Mouse (Mus musculus): ENCODE measurements around the gene Klc3.

Klc3 gene

DNA sequence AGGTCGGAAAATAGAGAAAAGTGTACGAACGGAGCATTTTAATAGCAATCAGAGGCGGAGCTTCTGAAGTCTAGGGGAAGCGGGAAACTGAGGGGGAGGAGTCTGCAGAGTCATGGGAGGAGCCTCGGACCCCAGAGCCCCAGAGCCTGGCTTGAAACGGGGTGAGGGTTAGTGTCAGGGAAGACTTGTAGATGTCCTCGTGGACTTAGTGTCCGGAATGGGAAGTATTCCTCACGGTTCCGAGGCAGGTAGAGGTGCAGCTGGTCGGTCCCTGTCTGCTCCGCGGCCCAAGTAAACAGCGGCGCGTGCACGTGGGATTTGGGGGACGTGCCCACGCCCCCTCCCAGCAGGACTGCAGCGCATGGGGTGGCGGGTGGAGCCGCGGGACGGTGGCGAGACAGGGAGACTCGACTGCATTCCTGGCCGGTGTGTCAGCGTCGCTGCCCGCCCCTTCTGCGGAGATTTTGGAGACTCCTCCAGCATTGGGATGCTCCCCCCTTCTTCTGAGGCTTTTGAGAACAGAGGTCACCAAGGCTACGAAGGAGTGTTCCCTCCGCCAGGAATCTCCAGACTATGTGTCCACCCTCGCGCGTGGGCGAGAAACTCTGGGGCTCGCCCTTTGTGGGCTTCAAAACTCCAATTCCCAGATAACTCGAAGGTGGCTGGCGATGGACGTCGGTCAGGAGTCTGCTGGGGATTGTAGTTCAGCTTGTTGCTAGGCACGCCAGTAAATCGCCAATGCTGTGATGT is 43.8 kb downstream of the Klc3 start:
- peak; percentile 69 to 78 for DNase-seq (ENCODE audit: low spot score in 2 of 2)

DNA sequence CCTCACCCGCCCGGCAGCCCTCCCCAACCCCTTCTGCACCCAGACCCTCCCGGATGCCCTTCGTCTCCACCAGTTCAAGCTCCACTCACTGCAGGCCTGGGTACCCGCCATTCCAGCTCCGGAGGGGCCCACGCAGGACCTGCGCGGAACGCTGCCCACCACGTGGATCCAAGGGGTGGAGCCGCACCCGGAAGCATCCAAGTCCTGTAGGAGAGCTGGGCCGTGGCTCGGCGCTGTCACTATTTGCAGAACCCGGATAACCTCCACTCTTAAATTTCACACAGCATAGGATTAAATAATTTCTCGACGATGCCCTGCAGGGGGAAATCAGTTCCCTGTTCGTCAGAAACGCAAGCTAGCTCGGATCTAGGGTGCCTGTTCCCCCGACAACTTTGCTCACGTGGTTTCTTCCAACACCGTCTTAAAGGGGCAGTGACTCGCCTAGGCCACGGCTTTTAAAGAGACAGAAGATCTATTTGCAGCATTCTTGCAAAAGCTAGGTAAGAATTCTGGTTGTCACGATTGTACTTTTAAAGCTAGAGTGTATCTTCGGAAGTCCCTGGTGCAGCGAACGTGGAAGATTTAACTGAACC is 44.5 kb downstream of the Klc3 start, which contains the start of the genes Cd3eap and Ppp1r13l:
Cd3eap (minus strand) TSS at position 185 of the 593 bp plus-strand sequence.
Ppp1r13l (plus strand) TSS at position 451 of the 593 bp plus-strand sequence.
- DNase-seq (ENCODE audit: low spot score in 2 of 2), result peak; percentile 91 to 92

DNA sequence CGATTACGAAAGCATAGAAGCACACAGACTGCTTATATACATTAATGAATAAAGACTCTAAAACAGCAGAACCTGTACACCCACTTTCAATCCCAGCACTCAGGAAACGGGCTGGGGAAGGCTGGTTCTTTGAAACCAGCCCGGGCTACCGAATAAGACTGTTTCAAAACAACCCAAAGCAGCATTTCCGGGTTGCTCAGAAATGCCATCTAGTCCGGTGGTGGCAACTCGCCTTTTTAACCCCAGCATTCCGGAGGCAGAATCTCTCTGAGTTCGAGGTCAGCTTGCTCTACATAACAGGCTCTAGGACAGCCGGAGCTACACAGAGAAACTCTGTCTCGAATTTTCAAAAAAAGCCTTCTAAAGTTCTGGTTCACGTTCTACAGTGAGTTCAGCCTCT is 45.3 kb downstream of the Klc3 start:
- DNase-seq (ENCODE audit: low spot score in 2 of 2), result no peak

DNA sequence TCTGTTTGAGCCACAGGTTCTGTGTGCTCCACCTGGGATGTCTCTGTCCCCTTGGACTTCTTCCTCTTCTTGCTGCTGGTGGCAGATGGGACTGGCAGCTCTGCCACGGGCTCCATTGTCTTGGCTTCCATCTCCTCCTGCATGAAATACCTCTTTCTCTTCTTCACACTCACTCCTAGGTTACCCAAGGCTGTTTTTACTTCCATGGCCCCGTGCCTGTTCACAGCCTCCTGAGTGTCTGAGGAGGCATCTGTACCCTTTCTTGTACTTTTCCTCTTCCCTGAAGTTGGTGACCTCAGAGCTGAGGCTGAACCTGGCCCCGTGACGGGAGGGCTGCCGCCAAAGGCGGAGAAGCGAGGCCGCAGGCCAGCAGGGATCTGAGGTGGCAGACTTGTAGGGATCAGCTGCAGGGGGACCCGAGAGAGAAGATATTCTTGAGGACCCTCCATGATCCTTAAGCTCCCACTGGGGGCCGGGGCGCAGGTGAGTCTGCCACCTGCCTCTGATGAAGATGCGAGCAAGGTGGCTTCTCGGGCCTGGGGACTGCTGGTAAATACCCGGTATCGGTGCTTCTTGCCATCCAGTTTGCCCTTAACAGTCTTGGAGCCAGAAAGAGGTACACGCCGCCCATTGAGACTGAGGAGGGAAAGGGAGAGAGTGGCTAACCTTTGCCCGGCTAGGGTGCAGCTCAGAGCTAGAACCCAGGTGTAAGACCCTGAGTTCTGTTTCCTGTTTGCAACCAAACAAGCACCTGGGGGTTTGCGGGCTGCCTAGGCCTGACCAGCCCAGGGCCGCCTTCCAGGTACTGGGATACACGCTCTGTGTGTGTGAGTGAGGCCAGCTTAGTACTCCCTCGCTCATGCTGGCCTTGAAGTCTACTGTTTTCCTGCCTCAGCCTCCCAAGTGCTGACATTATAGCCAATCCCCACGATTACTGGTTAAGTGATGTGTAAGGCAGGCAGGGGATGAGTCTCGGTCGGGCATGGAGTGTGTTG is 46.2 kb downstream of the Klc3 start:
- no peak for DNase-seq (ENCODE audit: low spot score in 2 of 2)

DNA sequence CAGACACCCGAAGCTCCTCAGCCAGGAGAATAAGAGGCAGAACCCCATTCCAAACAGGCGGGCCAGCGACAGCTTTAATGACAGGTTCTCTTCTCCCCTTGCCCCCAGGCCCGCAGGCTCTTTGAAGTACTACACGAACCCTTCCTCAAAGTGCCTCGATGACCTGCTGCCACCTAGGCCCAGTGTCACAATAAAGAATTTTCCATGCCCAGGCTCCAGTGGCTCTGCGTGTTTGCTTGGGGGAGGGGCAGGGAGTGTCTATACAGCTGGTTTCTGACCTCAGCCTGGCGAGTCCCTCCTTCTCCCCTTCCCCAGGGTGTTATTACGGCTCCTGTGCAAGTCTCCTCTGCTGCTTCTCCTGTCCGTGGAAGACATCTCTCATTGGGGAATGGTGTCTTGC is 47.6 kb downstream of the Klc3 start:
- no peak for DNase-seq (ENCODE audit: low spot score in 2 of 2)

DNA sequence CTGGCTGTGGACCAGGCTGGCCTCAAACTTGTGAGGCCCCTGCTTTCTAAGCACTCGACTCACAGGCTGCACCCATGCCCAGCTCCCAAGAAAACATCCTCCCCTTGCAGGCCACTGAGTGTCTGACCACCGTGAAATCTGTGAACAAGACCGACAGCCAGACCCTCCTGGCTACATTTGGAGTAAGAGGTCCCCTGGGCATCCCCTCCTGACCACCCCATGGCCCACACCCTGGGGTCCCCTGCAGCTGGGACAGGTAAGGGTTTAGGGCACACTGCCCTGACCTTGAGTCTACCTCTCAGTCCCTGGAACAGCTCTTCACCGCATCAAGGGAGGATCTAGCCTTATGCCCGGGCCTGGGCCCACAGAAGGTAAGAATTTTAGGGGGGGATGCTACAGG is 48.9 kb downstream of the Klc3 start:
- DNase-seq (ENCODE audit: low spot score in 2 of 2), result no peak

DNA sequence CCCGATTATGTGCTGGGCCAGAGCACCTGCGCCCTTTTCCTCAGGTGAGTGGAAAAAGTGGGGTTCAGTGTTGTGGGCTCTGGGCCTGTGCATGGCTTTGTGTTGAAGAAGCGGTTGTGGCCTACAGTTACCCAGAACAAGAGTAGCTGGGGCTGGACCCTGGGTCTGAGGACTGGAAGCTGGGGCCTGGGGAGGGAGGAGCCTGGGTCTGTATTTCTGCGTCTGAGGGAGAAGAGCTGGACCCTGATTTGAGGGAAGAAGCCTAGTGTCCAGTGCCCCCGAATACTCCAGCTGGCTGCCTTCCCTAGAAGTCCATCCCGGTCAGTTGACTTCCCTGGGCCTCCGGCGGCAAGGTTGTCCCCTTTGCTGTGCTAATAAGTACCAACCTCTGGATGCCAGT is 53.7 kb downstream of the Klc3 start:
- DNase-seq (ENCODE audit: low spot score in 2 of 2), result no peak

DNA sequence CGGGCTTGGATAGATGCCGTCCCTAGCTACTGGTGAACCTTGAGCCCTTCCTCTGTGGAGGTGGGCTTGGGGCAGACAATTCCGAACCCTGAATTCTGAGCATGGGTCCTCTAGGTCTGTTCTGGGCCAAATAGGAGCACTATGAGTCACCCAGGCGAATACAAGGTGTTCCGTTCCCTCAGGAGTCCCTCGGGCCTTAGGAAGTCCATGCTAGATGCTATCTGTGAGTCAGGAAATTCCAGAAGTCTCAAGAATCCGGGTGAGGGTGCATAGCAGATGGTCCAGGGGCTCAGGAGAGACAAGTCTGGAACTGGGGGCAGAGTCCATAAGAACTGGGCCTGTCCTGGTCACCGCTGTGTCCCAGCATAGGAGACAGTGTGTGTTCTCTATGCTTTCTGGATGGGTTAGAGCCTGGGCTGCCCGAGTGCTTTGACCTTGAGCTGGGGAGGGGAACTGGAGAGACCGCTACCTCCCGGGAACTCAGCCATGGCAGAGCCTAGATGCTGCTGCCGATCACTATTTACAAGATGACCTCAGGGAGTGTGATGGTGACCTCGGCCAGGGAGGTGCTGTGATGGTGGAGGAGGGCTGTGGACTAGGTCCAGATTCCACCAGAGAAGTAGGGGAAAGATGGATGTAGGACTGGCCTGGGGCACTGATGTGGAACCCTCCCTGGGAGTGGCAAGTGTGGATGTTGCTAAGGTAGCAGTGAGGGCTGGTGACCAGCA is 54.6 kb downstream of the Klc3 start:
- DNase-seq (ENCODE audit: low spot score in 2 of 2), result no peak

DNA sequence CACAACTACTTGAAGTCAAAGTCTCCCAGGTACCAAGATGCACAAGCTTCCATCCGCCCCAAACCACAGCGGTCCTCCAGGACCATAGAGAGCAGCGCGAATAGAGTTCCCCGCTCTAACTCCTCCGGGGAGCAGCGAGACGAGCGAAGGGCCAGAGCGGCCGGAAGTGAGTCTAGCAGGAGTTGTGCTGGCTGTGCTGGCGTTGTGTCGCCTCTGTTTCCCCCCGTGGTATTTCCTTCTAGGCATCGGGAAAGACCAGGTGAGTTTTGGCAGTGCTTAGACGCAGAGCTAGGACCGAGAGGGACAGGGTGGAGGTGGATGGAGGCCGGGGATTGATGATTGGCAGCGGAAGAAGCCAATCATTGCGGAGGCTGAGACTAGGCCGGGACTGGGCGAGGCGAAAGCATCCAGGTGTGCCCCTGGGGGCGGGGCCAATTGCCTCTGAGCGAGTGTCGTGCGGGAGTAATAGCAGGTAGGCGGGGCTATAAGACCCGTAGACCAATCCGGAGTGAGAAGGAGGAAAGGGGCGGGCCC is 58.9 kb downstream of the Klc3 start:
- DNase-seq (ENCODE audit: low spot score in 2 of 2), result peak; percentile 92 to 95
